Mouse (Mus musculus) activated CD4-positive, CD25-positive, alpha-beta regulatory T cell, adult 4 months (primary cell): ENCODE data around the gene Fras1. TPM values are rescaled to one million over a fixed set of nuclear protein-coding genes. Genes with fewer than 3 reads are reported as not detected.

Experiments
- ATAC-seq: one replicate; pipeline ENCODE4 v1.8.0; 2017
- polyA plus RNA-seq, 2 experiments: library from polyadenylated mRNA; unstranded; fragments of 100-300 nt; shearing (Covaris generic); gene quantifications; one replicate each; pipeline ENCODE4 v1.2.1; 2017

Fras1 gene
- polyA plus RNA-seq, 2 experiments from 2014 or later: 0.22 TPM; not detected in 1

DNA sequence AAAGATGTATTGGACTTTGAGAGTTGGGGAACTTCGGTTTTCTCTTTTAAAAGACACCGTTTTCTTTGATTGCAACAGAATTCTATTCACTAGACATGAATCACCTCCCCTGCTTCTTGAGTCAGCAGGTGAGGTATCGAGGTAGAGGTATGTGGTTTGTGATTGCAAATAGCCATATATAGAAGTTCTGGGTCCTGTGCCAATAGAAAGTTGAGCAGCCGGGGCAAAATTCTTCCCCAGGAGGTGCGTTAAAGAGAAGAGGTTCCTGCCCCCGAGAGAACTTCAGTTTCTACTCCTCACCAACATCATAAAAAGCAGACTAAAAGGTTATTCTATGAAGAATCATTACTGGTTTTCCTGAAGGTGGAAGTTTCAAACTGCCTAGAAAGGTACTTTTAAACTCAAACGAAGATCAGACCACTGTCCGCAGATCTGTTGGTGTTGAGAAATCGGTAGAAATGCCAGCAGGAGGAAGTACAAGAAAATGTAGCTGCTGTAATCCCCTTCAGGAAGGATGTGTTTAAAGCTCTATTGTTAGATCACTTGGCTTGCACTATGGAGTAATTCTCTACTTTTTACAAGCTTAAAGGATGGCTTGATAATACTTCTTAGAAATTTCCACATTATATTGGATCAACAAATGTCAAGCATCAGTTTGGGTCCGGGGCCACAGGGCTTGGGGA is 420.3 kb downstream of the Fras1 start:
- ATAC-seq: no peak

DNA sequence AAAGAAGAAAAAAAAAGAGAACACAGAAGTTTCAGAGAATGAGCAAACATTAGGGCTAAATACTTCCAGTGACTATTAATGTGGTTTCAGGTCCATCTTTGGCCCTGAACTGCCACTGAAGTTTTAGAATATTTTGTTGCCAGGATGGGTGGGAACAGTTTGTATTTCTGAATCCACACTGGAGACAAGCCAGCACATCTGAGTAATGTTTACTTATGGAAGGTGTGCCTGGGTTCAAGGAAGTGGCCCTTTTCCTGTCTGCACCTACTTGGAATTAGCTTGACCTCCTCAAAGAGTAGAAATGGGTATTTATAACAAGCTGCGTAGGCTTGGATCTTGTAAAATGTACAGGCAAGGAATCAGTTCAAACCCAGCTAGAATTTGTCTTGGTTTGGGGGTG is 422.0 kb downstream of the Fras1 start:
- no peak for ATAC-seq

DNA sequence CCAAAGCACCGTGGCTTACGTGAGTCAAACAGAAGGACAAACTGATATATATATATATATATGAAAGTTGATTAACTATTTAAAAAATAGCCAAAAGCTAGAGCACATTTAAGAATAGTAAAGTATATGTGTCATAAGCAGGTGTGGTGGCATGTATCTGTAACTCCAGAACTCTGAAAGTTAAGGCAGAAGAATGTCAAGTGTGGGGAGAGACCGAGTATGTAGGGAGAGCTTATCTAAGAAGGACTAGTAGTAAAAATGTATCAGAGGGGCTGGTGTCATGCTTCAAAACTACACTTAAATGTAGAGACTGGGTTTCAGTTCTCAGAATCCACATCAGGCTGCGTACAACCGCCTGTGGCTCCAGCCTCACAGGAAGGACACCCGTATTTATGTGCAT is 423.7 kb downstream of the Fras1 start:
- ATAC-seq: no peak

DNA sequence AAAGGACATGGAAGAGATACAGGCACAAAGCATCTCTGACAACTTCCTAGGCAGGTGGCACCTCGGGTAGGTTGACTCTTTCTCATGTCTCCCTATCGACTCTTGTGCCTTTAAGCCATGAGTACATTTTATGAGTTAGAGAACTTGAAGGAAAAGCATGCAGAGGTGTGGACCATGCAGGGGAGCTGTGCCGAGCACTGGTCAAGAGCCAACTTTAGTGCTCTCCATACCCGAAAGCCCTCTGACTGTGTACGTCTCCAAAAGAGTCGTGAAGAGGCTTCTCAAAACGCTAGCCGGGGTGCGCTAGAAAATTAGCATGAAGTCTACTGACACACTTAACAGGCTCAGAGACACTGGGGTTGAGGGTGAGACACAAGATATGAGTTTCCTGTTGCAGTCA is 425.4 kb downstream of the Fras1 start:
- no peak for ATAC-seq

DNA sequence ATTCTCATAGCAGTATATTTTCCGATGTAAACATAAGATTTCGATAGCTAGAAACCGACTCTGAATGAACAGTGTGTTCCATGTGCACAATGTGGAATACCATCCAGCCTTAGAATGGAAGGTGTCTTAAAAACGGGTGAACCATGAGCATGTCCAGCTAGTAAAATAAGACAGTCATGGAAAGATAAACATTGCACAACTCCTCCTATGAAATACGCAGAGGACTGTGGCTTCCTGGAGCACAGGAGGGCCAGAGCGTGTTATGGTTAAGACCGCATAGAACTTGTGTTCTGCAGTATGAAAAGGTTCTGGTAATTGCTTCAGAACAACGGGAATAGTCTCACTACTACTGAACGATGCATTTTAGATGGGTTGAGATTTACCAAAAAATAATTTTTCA is 426.2 kb downstream of the Fras1 start:
- no peak for ATAC-seq

DNA sequence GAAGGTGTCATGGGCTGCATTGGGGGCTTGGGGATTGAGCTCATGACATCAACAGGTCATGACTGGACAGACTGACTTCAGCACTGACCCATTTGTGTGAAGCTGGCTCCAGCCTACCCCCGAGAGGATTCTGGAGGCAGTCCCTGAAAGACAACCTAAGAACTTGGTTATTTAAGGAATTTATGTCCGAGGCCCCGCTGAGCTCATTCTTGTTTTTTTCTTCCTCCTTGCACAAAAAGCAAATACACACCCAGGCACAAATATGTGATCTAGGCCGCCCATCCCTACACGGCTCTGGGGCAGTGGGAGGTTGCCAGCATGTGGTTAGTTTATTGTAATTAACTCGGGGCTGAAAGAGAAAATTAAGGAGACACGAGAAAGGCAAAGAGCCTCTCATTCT is 428.4 kb downstream of the Fras1 start:
- no peak for ATAC-seq

DNA sequence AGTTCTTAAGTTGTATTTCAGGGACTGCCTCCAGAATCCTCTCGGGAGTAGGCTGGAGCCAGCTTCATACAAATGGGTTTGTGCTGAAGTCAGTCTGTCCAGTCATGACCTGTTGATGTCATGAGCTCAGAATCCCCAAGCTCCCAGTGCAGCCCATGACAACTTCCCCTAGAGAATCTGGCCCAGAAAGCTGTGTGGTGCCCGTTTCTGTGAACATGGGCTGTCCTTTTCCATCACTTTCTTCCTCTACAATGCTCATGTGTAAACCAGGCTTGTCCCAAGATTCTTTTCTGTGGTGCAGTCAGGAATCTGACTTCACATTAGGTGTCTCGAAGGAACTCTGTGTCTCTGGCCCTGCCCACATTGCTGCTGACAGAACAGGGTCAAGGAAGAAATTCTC is 429.3 kb downstream of the Fras1 start:
- no peak for ATAC-seq

DNA sequence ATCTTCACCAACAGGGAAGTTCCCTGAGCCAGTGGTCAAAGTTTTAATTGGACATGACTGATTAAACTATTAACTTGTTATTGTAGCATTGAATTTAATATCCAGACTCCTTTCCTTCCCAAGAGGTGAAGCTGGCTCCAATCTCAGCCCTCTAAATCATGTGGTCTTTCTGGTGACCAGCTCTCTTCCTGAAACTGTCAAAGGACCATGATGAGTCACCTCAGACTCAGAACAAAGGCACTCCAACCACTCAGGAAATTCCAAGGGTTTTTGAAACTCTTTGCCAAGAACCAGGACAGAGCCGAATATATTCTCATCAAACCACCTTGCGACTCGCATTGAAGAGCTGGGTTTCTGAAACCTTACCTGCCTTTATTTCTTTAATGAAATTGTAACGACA is 430.5 kb downstream of the Fras1 start:
- no peak for ATAC-seq

DNA sequence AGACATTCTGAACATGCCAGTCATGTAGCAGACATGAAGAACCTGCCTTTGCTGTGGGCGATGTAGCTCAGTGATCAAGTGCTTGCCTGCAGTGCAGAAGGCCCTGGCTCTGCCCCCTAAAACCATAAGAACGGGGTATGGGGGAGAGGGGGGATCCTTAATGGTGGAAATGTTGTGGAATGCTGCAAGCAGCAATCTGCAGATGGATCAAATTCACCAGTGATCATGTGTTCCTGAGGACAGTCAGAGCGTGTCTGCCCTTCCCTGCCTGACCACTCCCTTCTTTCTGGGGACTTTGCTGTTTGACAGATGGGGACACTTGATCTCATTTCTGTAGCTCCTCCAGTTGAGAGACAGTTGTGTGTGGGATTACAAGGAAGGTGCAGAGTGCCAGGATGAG is 431.1 kb downstream of the Fras1 start:
- no peak for ATAC-seq

DNA sequence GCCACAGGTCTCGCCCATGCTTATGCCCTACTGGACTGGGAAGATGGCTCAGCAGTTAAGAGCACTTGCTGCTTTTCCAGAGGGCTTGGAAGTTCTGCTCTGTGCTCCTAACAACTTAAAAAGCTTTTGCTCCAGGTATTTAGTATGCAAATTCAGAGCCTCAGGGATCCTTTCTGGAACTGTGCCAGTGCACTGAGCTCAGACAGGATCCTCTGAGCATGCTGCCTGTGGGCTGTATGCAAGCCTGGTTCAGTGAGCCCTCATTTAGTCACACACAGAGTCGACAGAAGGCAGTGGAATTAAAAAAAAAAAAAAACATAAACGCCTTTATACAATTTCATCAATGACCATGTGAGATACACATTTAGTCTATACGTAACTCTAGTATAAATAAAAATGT is 436.9 kb downstream of the Fras1 start:
- ATAC-seq: no peak

DNA sequence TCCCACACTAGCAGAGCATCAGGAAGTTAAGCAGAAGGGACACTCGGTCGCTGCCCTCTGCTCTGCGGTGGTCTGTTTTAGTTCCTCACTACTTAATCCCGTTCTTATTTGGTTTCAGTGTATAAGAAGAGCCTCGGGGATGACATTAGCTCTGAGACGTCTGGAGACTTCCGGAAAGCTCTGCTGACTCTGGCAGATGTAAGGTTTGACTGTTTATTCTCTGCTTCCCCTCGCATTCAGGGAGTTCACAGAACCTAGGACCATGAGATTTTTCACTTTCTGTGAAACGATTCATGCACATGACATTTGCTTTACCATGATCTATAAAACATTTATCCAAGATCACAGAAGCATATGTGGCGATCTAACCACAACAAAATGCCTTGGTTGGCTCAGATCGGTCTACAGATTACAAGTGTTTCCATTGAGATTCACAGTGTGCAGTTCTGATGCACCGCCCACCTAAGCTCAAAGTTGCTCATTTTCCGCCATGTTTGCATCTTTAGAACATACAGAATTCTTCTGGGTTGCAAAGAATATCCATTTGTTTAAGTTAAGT is 451.1 kb downstream of the Fras1 start:
- ATAC-seq: peak; percentile 69

DNA sequence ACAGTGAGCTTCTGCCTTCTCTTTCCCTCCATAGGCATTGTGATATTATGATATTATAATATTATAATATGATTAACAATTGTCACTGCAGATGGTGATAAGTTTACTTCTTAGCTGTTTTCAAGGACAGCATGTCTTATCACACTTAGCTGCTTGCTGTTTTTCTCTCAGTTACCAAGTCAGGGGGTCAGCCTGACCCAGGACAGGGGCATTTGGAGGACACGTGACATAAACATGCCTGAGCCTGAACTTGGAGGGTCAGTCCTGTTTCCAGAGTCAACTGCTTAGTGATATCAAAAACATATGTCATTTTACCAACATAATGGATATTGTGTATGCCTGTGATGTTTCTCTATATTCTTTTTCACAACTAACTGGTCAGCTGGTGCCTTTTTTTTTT is 453.4 kb downstream of the Fras1 start:
- ATAC-seq: no peak

Other genes with a start within 250 kb of the Fras1 start
- gene Cnot6l, start 209.8 kb upstream of the Fras1 start, polyA plus RNA-seq: 10 to 100 TPM; 77.2 to 84.4 TPM
- gene Mrpl1, start 164.5 kb upstream of the Fras1 start, polyA plus RNA-seq: 10 to 100 TPM; 17.4 to 20.5 TPM